Mouse (Mus musculus) embryonic facial prominence, embryonic 13.5 days (tissue): ENCODE measurements around the gene Tbx1. TPM values are rescaled to one million over a fixed set of nuclear protein-coding genes. Genes with fewer than 3 reads are reported as not detected.

Experiments
- ATAC-seq: fragments of 200-750 bp; cut with Nextera tagmentation; 2 replicates; pipeline ENCODE4 v1.8.0; 2017; ENCODE audit warnings: low read depth; ENCODE audit not compliant: insufficient number of reproducible peaks, insufficient read depth, low FRiP score, low TSS enrichment
- H3K27ac ChIP-seq: fragments of 300-500 bp; sonication (generic); 2 replicates; pipeline ENCODE4 v1.5.1; 2015; ENCODE audit warnings: moderate library complexity, mild to moderate bottlenecking, inconsistent platforms
- H3K27me3 ChIP-seq: fragments of 300-500 bp; sonication (generic); 2 replicates; pipeline ENCODE4 v1.6.1; 2015; ENCODE audit warnings: mild to moderate bottlenecking, inconsistent platforms
- H3K36me3 ChIP-seq: fragments of 300-500 bp; sonication (generic); 2 replicates; pipeline ENCODE4 v1.6.1; 2015; ENCODE audit warnings: mild to moderate bottlenecking, inconsistent platforms
- H3K4me1 ChIP-seq: fragments of 300-500 bp; sonication (generic); 2 replicates; pipeline ENCODE4 v1.6.1; 2015; ENCODE audit warnings: inconsistent platforms
- H3K4me2 ChIP-seq: fragments of 300-500 bp; sonication (generic); 2 replicates; pipeline ENCODE4 v1.6.1; 2015; ENCODE audit warnings: moderate library complexity, mild to moderate bottlenecking, inconsistent platforms
- H3K4me3 ChIP-seq: fragments of 300-500 bp; sonication (generic); 2 replicates; pipeline ENCODE4 v1.5.1; 2015; ENCODE audit warnings: mild to moderate bottlenecking, inconsistent platforms
- H3K9ac ChIP-seq: fragments of 300-500 bp; sonication (generic); 2 replicates; pipeline ENCODE4 v1.6.1; 2015; ENCODE audit warnings: mild to moderate bottlenecking, inconsistent platforms
- H3K9me3 ChIP-seq: fragments of 300-500 bp; sonication (generic); 2 replicates; pipeline ENCODE4 v1.6.1; 2016; ENCODE audit warnings: inconsistent platforms
- WGBS: fragments of 180-500 bp; shearing (Covaris S2); methylation state at CpG from one replicate; pipeline ENCODE4 v1.1.7; 2015; ENCODE audit warnings: mixed read lengths; 5-methylcytosine and 5-hydroxymethylcytosine counted together
- polyA plus RNA-seq: library from polyadenylated mRNA; unstranded; fragments of >200 nt; fragmentation: Nextera tagmentation; extraction: Ambion mirVana; gene quantifications from 2 replicates; pipeline ENCODE4 v1.2.1, GENCODE M21; 2015

Tbx1 gene
- 7.9 and 8.3 TPM in 2 replicates for polyA plus RNA-seq

DNA sequence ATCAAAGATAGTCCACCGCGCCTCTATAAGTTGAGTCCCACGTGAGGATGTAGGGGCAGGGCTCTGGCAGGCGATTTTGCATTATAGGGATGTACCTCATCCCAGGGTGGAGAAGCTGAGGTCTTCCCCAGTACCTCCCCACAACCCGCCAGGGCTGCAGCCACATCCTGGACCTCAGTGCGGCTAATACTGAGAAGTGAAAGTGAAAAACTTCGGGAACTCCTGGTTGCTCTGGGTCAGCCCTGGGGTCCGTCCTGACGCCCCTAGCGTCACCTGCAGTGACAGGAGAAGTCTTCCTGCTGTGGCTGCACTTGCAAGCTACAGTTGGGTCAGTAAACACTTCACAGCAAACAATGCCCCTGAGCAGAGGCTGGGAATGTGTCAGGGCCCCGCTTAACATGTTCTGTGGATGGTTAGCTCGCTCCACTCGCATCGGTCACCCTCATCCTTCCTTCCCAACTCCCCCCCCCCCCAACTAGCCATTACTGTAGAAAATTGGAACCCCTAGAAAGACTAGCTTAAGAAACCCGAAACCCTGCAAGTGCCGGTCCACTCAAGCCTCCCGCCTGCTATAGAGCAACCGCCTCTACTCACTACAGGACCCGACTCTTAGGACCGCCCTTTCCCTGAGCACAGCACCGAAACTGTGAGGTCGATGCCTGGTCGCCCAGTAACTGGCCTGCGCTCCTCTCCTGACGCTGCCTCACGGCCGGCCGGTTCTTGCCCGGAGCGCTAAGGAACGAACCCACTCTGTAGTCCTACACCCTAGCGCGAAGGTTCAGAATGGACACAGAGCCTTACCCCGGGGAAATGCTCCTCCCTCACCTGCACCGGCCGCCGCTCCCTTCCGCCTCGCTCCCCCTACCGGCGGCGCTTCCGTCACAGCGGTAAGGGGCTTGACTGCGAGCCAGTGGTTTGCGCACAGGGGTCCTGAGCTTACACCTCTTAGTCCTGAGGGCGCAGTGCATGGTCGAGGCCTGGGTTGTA, at the start of gene Tbx1:
Gene Tbx1, minus strand, starts transcription at position 868 of the 987 bp plus-strand sequence.
- ATAC-seq = no peak
- H3K9ac ChIP-seq = peak within 1 kb of the TSS; percentile 57
- 3% methylated on average over 48 of the region's 48 CpGs for WGBS

DNA sequence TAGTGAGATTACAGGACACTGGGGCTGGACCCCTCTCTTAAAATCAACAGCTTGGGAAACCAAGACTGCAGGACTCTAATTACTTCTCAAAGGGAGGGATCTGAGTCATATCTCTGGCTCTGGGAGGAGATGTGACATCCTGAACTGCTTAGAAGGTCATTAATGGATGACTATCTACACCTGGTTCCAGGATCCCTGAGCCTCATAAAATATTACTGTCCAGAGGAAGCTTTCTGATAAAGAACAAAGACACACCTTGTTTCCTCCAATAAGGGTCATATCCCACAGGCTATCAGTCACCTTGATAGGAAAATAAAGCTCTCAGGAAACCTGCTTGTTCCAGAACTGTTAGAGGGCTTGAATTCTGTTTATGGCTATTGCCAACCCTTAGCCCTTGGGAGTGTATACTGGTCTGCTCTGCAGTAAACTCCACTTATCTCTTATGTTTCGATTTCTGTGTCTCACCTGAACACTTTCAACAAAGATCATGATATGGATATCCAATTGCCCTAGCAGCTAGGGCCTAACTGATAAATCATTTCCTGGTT, 49.0 kb upstream of the Tbx1 start:
- Histone ChIP-seq H3K4me1 (no peaks in the 10 kb centered on the region), H3K4me2 (no peak overlapping the region), H3K9ac (no peak overlapping the region), H3K27me3 (0 out of 2 replicates have a peak, but pooled peaks cover 4% of the 10 kb centered on the region), H3K36me3 (no peaks in the 10 kb centered on the region), H3K4me3 (no peak overlapping the region), H3K9me3 (no peaks in the 10 kb centered on the region), H3K27ac (no peak overlapping the region)
- 82% methylated on average over 1 of the region's 1 CpGs for WGBS
- no peak for ATAC-seq

More for the DNA sequence above, at the start of gene Tbx1:
- Histone ChIP-seq H3K27me3 (peaks cover 91% of the 10 kb centered on the region), H3K36me3 (no peaks in the 10 kb centered on the region), H3K9me3 (no peaks in the 10 kb centered on the region), H3K4me3 (peak within 1 kb of the TSS; percentile 35), H3K4me2 (peak within 1 kb of the TSS; percentile 60), H3K27ac (no peak within 1 kb of the TSS), H3K4me1 (peaks cover 49% of the 10 kb centered on the region)

DNA sequence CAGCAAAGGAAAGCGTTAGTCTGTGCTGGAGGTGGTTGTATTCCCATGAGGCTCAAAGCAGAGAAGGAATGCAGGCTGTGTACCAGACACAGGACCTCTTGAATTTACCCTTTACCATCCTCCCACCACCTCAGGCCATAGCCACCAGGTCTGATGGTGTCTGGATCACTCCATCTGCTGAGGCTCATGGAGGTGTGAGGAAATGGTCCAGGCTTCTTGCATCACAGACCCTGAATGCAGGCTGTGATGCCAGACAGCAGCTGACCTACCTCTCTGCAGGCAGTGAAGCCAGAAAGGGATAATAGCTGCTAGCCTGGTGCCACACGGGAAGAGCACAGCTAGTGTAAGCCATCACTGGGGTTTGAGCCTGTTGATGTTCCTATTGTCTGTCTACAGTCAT, 47.9 kb upstream of the Tbx1 start:
- H3K9me3 ChIP-seq = no peaks in the 10 kb centered on the region
- H3K36me3 ChIP-seq = no peaks in the 10 kb centered on the region
- H3K9ac ChIP-seq = no peak overlapping the region
- ATAC-seq = no peak
- no peaks in the 10 kb centered on the region for H3K4me1 ChIP-seq
- WGBS = 39% methylated on average over 2 of the region's 2 CpGs
- no peak overlapping the region for H3K4me3 ChIP-seq
- H3K27me3 ChIP-seq = 0 out of 2 replicates have a peak, but pooled peaks cover 4% of the 10 kb centered on the region
- H3K27ac ChIP-seq = no peak overlapping the region
- no peak overlapping the region for H3K4me2 ChIP-seq

DNA sequence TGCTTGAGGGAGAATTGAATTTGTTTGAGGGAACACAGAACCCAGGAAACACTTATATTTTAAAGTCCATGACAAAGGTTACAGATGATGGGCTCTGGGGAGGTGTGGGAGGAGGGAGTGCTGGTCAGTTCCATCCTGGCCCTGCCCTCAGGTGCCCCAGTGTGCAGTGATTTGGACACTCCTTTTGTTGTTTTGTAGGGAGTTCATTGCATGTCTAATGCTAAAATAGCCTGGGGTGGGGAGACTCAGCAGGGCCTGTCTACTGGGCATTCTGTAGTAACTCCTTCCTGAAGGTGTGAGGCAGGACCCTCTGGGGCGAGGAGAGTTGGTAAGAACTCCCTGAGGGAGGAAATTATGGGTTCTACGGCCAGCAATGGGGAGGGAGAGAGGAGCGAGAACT, 46.3 kb upstream of the Tbx1 start:
- H3K27ac ChIP-seq = no peak overlapping the region
- H3K4me1 ChIP-seq = no peaks in the 10 kb centered on the region
- 0 out of 2 replicates have a peak, but pooled peaks cover 4% of the 10 kb centered on the region for H3K27me3 ChIP-seq
- H3K9ac ChIP-seq = no peak overlapping the region
- no peaks in the 10 kb centered on the region for H3K9me3 ChIP-seq
- no peaks in the 10 kb centered on the region for H3K36me3 ChIP-seq
- 38% methylated on average over 3 of the region's 3 CpGs for WGBS
- no peak overlapping the region for H3K4me2 ChIP-seq
- ATAC-seq = no peak
- no peak overlapping the region for H3K4me3 ChIP-seq

DNA sequence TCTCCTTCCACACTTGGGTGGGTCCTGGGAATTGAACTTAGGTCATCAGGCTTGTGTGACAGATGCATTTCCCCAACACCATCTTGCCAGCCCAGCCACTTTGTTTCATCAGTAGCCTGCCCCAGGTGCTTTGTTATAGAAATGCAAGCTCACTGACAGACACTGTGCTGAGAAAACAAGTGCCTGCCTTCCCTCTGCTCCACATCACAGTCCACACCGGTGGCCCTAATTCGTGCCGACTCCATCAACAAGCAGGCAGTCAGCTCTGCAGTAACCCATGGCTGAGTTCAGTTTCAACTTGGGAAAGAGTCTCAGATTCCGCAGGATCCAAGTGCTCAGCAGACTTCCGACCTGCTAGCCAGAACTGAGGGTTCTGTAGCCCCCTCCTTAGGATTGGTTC, 45.9 kb upstream of the Tbx1 start:
- H3K27ac ChIP-seq = no peak overlapping the region
- H3K36me3 ChIP-seq = no peaks in the 10 kb centered on the region
- no peak for ATAC-seq
- WGBS = 72% methylated on average over 5 of the region's 5 CpGs
- H3K9me3 ChIP-seq = no peaks in the 10 kb centered on the region
- no peak overlapping the region for H3K4me2 ChIP-seq
- H3K4me3 ChIP-seq = no peak overlapping the region
- H3K4me1 ChIP-seq = no peaks in the 10 kb centered on the region
- 0 out of 2 replicates have a peak, but pooled peaks cover 4% of the 10 kb centered on the region for H3K27me3 ChIP-seq
- no peak overlapping the region for H3K9ac ChIP-seq

DNA sequence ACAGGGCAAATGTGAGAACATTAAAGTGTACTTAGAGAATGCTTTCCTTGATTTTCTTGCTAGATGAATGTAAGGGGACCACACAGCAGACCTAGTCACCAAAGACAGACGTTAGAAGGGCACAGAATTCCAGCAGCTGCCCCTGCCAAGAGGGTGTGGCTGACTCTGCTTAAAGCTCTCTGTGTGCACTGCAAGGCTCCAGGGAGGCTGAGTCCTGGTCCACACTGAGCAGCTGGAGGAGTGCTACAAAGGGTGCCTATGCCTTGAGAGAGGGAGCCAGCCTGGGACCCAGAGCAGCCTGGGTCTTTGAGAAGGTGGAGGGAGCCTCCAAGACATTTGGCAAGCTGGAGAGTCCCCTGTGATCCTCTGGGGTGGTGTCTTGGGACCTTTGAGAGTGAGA, 42.9 kb upstream of the Tbx1 start:
- H3K9ac ChIP-seq = no peak overlapping the region
- no peak overlapping the region for H3K27ac ChIP-seq
- 0 out of 2 replicates have a peak, but pooled peaks cover under 1% of the 10 kb centered on the region for H3K27me3 ChIP-seq
- H3K36me3 ChIP-seq = no peaks in the 10 kb centered on the region
- H3K4me3 ChIP-seq = no peak overlapping the region
- no peak overlapping the region for H3K4me2 ChIP-seq
- ATAC-seq = no peak
- peaks cover 10% of the 10 kb centered on the region for H3K4me1 ChIP-seq
- H3K9me3 ChIP-seq = no peaks in the 10 kb centered on the region
- 14% methylated on average over 1 of the region's 1 CpGs for WGBS

DNA sequence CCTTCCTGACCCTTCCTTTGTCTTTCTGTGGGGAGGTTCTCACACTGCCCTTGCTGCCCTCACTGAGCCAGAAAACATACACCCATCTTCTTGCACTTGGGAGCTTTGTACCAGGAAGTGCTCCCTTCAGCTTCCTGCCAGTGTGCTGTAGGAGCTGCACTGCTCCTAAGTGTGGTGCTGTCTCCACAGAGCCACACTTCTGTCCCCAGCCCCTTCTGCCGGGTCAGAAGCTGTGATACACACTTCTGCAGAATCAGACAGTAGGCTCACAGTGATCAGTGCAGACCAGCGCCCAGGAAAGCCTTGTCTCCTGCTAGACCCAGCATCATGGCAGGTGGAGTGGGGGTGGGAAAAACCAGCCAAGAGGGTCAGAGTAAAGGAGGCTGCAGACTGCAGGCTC, 42.3 kb upstream of the Tbx1 start:
- Histone ChIP-seq H3K27ac (no peak overlapping the region), H3K9me3 (no peaks in the 10 kb centered on the region), H3K9ac (no peak overlapping the region), H3K4me2 (no peak overlapping the region), H3K4me1 (peaks cover 15% of the 10 kb centered on the region), H3K27me3 (peaks cover under 1% of the 10 kb centered on the region; the same call in 1 of the 2 replicates), H3K4me3 (no peak overlapping the region), H3K36me3 (no peaks in the 10 kb centered on the region)
- 59% methylated on average over 2 of the region's 2 CpGs for WGBS
- ATAC-seq = no peak

DNA sequence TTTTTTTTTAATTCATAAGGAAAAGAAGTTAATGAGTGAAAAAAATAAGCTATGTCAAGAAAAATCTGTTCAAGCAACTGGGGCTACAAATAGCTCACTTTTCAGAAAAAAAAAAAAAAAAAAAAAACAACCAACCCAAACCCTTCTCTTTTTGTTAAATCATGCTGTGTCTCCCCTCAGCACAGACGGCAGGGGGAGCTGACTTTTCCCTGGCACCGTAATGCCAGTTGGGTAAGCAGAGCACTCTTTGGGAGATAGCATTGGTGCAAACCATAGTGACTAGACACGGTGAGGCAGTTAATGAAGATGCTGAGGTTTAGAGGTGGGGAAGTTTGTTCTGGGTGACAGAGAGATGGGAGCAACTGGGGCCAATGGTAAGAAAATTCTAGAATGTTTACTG, 41.6 kb upstream of the Tbx1 start:
- H3K9me3 ChIP-seq = no peaks in the 10 kb centered on the region
- no peak overlapping the region for H3K4me2 ChIP-seq
- H3K27me3 ChIP-seq = peaks cover 8% of the 10 kb centered on the region
- ATAC-seq = no peak
- H3K4me1 ChIP-seq = peaks cover 22% of the 10 kb centered on the region
- no peak overlapping the region for H3K9ac ChIP-seq
- WGBS = 52% methylated on average over 3 of the region's 3 CpGs
- H3K27ac ChIP-seq = no peak overlapping the region
- H3K36me3 ChIP-seq = no peaks in the 10 kb centered on the region
- no peak overlapping the region for H3K4me3 ChIP-seq

DNA sequence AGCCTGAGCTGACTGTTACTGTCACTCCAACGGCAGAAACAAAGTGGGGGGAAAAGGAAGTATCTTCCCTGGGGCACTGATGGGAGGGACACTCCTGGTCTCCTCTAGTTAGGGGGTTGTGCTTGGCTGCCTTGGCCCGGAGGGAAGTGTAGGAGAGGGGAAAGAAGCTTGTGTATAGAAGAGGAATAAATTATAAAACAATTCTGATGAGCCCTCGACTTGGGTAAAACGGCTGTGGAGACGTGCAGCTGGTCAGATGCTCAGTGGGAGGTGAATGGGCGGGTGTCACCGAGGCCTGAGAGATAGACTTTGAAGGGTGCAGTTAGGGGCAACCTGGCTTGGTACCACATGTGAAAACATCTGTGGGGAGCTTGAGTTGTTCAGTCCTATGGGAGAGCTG, 40.7 kb upstream of the Tbx1 start:
- Histone ChIP-seq H3K27ac (no peak overlapping the region), H3K36me3 (no peaks in the 10 kb centered on the region), H3K4me1 (peaks cover 29% of the 10 kb centered on the region), H3K27me3 (peaks cover 15% of the 10 kb centered on the region), H3K9me3 (no peaks in the 10 kb centered on the region), H3K9ac (no peak overlapping the region), H3K4me3 (no peak overlapping the region), H3K4me2 (no peak overlapping the region)
- no peak for ATAC-seq
- 51% methylated on average over 7 of the region's 7 CpGs for WGBS

DNA sequence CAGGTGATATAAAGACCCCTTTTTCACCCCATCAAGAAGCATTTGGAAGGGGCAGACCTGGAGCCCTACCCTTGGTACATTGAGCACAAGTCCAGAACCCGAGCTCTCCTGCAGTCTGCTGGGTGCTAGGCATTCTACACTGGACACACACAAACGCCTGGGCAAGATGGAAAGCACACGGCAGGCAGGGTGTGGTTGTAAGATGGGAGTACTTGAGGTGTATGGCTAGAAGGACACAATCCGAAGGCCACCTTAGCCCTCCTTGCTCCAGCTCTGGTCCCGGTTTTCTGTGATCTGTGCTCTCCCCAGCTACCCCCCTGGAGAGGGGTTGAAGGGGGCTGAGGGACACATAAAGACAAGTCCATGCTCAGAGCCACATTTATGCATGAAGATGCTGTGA, 39.8 kb upstream of the Tbx1 start:
- Histone ChIP-seq H3K4me3 (peak overlapping the region; percentile 82), H3K27ac (0 out of 2 replicates have a peak overlapping the region, but pooled peaks have one; percentile 39), H3K27me3 (peaks cover 23% of the 10 kb centered on the region), H3K9ac (peak overlapping the region; percentile 87), H3K4me1 (peaks cover 37% of the 10 kb centered on the region), H3K4me2 (peak overlapping the region; percentile 86), H3K9me3 (no peaks in the 10 kb centered on the region), H3K36me3 (peaks cover 3% of the 10 kb centered on the region; the same call in 1 of the 2 replicates)
- WGBS = 60% methylated on average over 5 of the region's 5 CpGs
- ATAC-seq = no peak

DNA sequence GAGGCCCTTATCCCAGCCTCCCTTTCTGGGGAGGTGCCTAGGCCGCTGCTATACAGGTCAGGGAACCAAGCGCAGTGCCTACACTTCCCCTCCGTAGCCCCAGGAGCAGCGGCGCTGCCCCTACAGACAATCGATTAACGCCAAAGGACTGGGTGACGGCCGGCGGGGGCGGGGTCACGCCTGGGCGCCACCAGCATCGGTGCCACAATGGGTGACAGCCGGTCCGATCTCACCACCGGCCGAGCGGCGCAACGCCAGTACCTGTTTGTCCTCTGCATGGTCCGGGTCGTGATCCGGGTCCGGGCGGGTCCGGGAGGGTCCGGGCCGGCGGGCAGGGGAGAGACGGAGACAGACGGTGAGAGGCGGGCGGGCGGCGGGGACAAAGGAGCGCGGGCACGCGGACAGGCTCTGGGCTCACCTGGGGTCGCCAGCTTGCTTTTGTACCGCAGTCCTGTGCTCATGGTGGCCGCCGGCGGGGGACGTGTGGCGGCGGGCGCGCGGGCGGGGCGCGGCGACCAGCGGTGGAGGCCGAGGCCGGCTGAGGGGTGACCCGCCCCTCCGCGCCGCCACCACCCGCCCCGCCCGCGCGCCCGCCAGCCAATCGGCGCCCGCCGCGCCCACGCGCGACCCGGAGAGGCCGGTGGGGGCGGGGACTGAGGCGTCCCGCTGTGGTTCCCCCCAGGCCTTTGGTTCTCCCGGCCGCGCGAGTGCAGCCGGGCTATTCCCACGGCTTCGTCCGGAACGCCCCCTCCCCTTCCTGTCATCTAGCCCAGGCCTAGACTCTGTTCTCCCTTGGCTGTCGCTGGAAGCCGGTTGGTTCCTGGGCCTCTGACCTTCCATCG, 39.1 kb upstream of the Tbx1 start, which contains the start of gene Sept5:
Gene Sept5, minus strand, starts transcription at position 565 of the 842 bp plus-strand sequence.
- Histone ChIP-seq H3K4me1 (peaks cover 37% of the 10 kb centered on the region), H3K27ac (peak within 1 kb of the TSS; percentile 39; the same call in 1 of the 2 replicates), H3K36me3 (peaks cover 10% of the 10 kb centered on the region), H3K4me3 (peak within 1 kb of the TSS; percentile 82), H3K4me2 (peak within 1 kb of the TSS; percentile 86), H3K27me3 (peaks cover 30% of the 10 kb centered on the region), H3K9ac (peak within 1 kb of the TSS; percentile 87), H3K9me3 (no peaks in the 10 kb centered on the region)
- WGBS = 1% methylated on average over 88 of the region's 93 CpGs
- peak; percentile 34; the same call in 1 of the 2 replicates for ATAC-seq
